Mouse (Mus musculus): ENCODE results near the gene Vti1a. TPM values are rescaled to one million over a fixed set of nuclear protein-coding genes. Genes with fewer than 3 reads are reported as not detected.

The Vti1a gene
- polyA plus RNA-seq, 1 experiment, result 39.5 TPM

- Histone ChIP-seq H3K27ac (ENCODE audit: insufficient read depth, low read length) (no peak overlapping the region), H3K4me3 (ENCODE audit: insufficient read depth, low read length) (no peak overlapping the region), H3K4me1 (ENCODE audit: control insufficient read depth, insufficient read depth, low read length) (no peaks in the 10 kb centered on the region; the same call in 1 of the 2 replicates)
- TF ChIP-seq CTCF (IDR thresholded peaks at IDR 0.05; ENCODE audit: extremely low read depth, insufficient read depth, low read length) (no peak), POLR2A (IDR thresholded peaks at IDR 0.05; ENCODE audit: extremely low read depth, insufficient read depth, low read length) (no peak)
Measured at GRCm38 (mm10) chr19:55484559-55484958, 168.5 kb downstream of the Vti1a start.

DNA sequence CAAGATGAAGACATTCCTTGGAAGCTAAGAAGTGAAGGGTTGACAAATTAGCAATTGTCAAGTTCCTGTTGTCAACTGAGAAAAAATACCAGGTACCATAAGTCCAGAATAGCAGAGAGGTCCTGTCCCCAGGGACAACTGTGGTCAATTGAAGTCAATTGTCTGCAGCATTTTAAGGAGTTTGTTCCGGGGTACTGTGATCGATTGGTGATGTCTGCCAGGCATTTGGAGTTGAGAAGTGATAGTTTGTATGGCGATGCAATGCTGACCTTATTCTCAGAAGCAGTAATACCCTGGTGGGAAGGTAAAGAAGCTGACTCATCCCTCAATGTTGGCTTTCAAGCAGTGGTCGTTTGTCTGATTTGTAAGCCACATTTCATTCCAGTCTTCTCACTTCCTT, 170.4 kb downstream of the Vti1a start:
- no peak for TF ChIP-seq POLR2A (IDR thresholded peaks at IDR 0.05; ENCODE audit: extremely low read depth, insufficient read depth, low read length)
- no peak for TF ChIP-seq CTCF (IDR thresholded peaks at IDR 0.05; ENCODE audit: extremely low read depth, insufficient read depth, low read length)
- Histone ChIP-seq H3K4me1 (ENCODE audit: control insufficient read depth, insufficient read depth, low read length) (no peaks in the 10 kb centered on the region; the same call in 1 of the 2 replicates), H3K4me3 (ENCODE audit: insufficient read depth, low read length) (no peak overlapping the region), H3K27ac (ENCODE audit: insufficient read depth, low read length) (no peak overlapping the region)

GRCm38 (mm10) chr19:55491126-55492076, 175.3 kb downstream of the Vti1a start:
- Histone ChIP-seq H3K4me3 (ENCODE audit: insufficient read depth, low read length) (no peak overlapping the region), H3K4me1 (ENCODE audit: control insufficient read depth, insufficient read depth, low read length) (peaks cover 2% of the 10 kb centered on the region; the same call in 1 of the 2 replicates), H3K27ac (ENCODE audit: insufficient read depth, low read length) (no peak overlapping the region)
- TF ChIP-seq POLR2A (IDR thresholded peaks at IDR 0.05; ENCODE audit: extremely low read depth, insufficient read depth, low read length) (no peak), CTCF (IDR thresholded peaks at IDR 0.05; ENCODE audit: extremely low read depth, insufficient read depth, low read length) (no peak)

DNA sequence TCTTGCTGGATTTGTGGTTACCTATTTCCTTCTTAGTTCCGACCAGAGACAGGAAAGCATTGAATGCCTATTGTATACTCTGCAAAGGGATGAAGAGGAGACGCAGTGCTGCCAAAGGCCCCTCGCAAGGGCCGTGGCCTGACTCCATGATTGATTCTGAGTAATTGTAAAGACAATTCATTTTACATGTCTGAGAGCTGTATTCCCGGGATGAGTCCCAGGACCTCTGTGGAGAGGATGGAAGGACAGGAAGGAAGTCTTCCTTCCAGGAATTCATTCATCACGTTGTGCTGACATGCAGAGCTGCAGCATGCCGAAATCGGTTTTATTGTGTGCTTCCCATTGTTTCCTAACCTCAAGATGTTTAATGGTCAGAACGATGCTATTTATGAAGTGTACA, 180.2 kb downstream of the Vti1a start:
- Histone ChIP-seq H3K27ac (ENCODE audit: insufficient read depth, low read length) (no peak overlapping the region), H3K4me1 (ENCODE audit: control insufficient read depth, insufficient read depth, low read length) (0 out of 2 replicates have a peak, but pooled peaks cover 2% of the 10 kb centered on the region), H3K4me3 (ENCODE audit: insufficient read depth, low read length) (no peak overlapping the region)
- no peak for TF ChIP-seq POLR2A (IDR thresholded peaks at IDR 0.05; ENCODE audit: extremely low read depth, insufficient read depth, low read length)
- TF ChIP-seq CTCF (IDR thresholded peaks at IDR 0.05; ENCODE audit: extremely low read depth, insufficient read depth, low read length), result no peak

GRCm38 (mm10) chr19:55499179-55499863, 183.2 kb downstream of the Vti1a start:
- Histone ChIP-seq H3K27ac (ENCODE audit: insufficient read depth, low read length) (no peak overlapping the region), H3K4me1 (ENCODE audit: control insufficient read depth, insufficient read depth, low read length) (0 out of 2 replicates have a peak, but pooled peaks cover 2% of the 10 kb centered on the region), H3K4me3 (ENCODE audit: insufficient read depth, low read length) (no peak overlapping the region)
- TF ChIP-seq CTCF (IDR thresholded peaks at IDR 0.05; ENCODE audit: extremely low read depth, insufficient read depth, low read length), result no peak
- no peak for TF ChIP-seq POLR2A (IDR thresholded peaks at IDR 0.05; ENCODE audit: extremely low read depth, insufficient read depth, low read length)

- no peak for TF ChIP-seq POLR2A (IDR thresholded peaks at IDR 0.05; ENCODE audit: extremely low read depth, insufficient read depth, low read length)
- no peak for TF ChIP-seq CTCF (IDR thresholded peaks at IDR 0.05; ENCODE audit: extremely low read depth, insufficient read depth, low read length)
- no peaks in the 10 kb centered on the region for H3K4me1 ChIP-seq (ENCODE audit: control insufficient read depth, insufficient read depth, low read length)
- H3K4me3 ChIP-seq (ENCODE audit: insufficient read depth, low read length), result no peak overlapping the region
- H3K27ac ChIP-seq (ENCODE audit: insufficient read depth, low read length), result no peak overlapping the region
Measured at GRCm38 (mm10) chr19:55501985-55502384, 185.9 kb downstream of the Vti1a start.

DNA sequence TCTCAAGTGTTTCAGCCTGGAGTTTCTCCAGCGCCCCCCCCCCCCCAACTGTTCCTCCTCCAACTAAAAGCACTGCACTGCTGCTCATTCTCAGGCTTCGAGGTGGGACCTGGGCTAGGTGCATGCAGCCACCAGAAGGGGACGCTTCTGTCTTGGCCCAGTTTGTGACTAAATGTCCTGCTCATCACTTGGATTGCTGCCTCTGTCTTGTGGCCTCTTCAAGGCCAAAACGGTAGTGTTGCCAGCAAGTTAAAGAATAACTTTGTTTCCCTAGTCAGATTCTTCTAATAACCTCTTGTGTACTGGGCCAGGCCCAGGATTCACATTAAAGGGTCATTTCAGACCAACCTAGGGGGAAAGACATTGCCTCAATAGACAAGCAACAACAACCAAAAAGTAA, 187.7 kb downstream of the Vti1a start:
- TF ChIP-seq POLR2A (IDR thresholded peaks at IDR 0.05; ENCODE audit: extremely low read depth, insufficient read depth, low read length), result no peak
- TF ChIP-seq CTCF (IDR thresholded peaks at IDR 0.05; ENCODE audit: extremely low read depth, insufficient read depth, low read length), result no peak
- H3K4me3 ChIP-seq (ENCODE audit: insufficient read depth, low read length), result no peak overlapping the region
- H3K4me1 ChIP-seq (ENCODE audit: control insufficient read depth, insufficient read depth, low read length), result no peaks in the 10 kb centered on the region
- H3K27ac ChIP-seq (ENCODE audit: insufficient read depth, low read length), result no peak overlapping the region

DNA sequence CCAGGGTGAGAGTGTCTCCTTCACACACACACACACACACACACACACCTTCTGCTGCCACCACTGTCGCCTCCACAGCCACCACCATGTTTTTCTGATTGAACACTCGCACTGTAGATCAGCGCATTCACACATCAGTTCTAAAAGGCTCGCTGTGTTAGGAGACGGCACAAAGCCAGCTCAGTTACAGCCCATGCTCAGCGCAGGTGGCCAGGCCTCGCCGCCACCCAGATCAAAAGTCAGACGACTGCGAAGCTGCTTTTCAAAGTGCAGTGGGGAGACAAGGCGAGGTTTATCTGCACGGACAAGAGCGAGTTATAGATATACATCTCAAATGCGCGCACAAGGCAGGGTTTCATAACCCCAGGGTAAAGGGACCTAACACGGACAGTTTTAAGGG, 191.7 kb downstream of the Vti1a start:
- TF ChIP-seq POLR2A (IDR thresholded peaks at IDR 0.05; ENCODE audit: extremely low read depth, insufficient read depth, low read length) (no peak), CTCF (IDR thresholded peaks at IDR 0.05; ENCODE audit: extremely low read depth, insufficient read depth, low read length) (no peak)
- no peak overlapping the region for H3K4me3 ChIP-seq (ENCODE audit: insufficient read depth, low read length)
- no peak overlapping the region for H3K27ac ChIP-seq (ENCODE audit: insufficient read depth, low read length)
- no peaks in the 10 kb centered on the region for H3K4me1 ChIP-seq (ENCODE audit: control insufficient read depth, insufficient read depth, low read length)

- Histone ChIP-seq H3K4me3 (ENCODE audit: insufficient read depth, low read length) (no peak overlapping the region), H3K27ac (ENCODE audit: insufficient read depth, low read length) (no peak overlapping the region), H3K4me1 (ENCODE audit: control insufficient read depth, insufficient read depth, low read length) (no peaks in the 10 kb centered on the region)
- TF ChIP-seq POLR2A (IDR thresholded peaks at IDR 0.05; ENCODE audit: extremely low read depth, insufficient read depth, low read length) (no peak), CTCF (IDR thresholded peaks at IDR 0.05; ENCODE audit: extremely low read depth, insufficient read depth, low read length) (no peak)
Measured at GRCm38 (mm10) chr19:55508239-55508638, 192.1 kb downstream of the Vti1a start.

All from cortical plate, adult 2 months (tissue).